Mouse (Mus musculus) olfactory bulb, adult 2 months (tissue): ENCODE results near the gene Strip1. TPM values are rescaled to one million over a fixed set of nuclear protein-coding genes. Genes with fewer than 3 reads are reported as not detected.

ENCODE experiments used
- H3K27ac ChIP-seq: fragments of 200-500 bp; 2 replicates; pipeline ENCODE4 v1.5.1; 2012; ENCODE audit warnings: low read depth, low read length; ENCODE audit not compliant: insufficient read depth
- H3K4me1 ChIP-seq: fragments of 200-500 bp; 2 replicates; pipeline ENCODE4 v1.6.1; 2012; ENCODE audit warnings: low read length; ENCODE audit not compliant: control insufficient read depth, insufficient read depth
- H3K4me3 ChIP-seq: fragments of 200-500 bp; 2 replicates; pipeline ENCODE4 v1.5.1; 2012; ENCODE audit warnings: mild to moderate bottlenecking, low read depth, low read length, moderate library complexity; ENCODE audit not compliant: insufficient read depth
- CTCF ChIP-seq: fragments of 200-500 bp; IDR thresholded peaks from 2 replicates; pipeline ENCODE4 v1.5.1; 2012; ENCODE audit warnings: low read depth, mild to moderate bottlenecking, low read length, moderate library complexity; ENCODE audit not compliant: insufficient read depth
- POLR2A ChIP-seq: fragments of 200-500 bp; IDR thresholded peaks from 2 replicates; pipeline ENCODE4 v1.6.1; 2012; ENCODE audit warnings: mild to moderate bottlenecking, low read depth, low read length, moderate library complexity; ENCODE audit not compliant: insufficient read depth
- WGBS: fragments of 180-500 bp; shearing (Covaris S2); methylation state at CpG from one replicate; pipeline ENCODE4 v1.1.7; 2018; 5-methylcytosine and 5-hydroxymethylcytosine counted together
- polyA plus RNA-seq: library from polyadenylated mRNA; stranded (reverse); fragments of >200 nt; gene quantifications from 2 replicates; pipeline ENCODE4 v1.2.4, GENCODE M21; 2012; ENCODE audit warnings: low replicate concordance; ENCODE audit not compliant: missing spikeins, insufficient read depth, insufficient read length

The Strip1 gene
- polyA plus RNA-seq, 1 experiment: not detected

DNA sequence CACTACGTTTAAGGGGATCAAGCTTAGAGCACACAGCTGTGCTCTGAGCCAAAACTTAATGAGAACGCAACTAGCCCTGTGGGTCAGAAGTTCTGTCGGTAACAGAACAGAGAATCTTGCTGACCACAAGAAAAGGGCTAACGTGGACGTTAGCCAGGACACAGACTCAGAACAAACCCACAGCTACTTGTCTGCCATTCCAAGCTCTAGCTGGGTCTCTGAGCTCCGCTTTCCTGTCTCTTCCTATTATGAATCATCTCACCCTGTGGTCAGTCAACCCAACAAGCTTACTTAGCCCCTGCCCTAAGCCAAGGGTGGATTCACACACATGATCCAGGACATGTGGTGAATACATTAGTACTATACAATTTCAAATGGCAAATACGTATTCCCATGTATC lies 63.7 kb downstream of the Strip1 start:
- no peak overlapping the region for H3K27ac ChIP-seq

DNA sequence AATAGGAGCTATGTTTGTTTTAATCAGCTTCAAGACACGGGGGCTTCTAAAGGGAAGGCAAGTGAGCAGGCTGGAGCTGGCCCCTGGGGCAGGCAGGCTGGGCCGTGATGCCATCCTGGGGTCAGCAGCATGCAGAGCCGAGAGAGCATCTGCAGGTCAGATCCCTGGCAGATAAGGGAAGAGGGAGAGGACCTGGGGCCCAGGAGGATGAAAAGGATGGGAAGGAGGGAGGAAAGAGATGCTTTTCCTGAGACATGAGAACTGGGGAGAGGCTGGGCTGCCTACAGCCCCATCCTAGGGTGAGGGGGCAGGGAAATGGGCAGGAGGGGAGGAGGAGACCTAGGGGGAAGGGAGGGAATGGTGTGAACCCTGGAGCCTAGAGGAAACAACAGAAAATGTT lies 66.2 kb downstream of the Strip1 start:
- no peak for TF ChIP-seq POLR2A
- WGBS: 84% methylated on average over 3 of the region's 3 CpGs
- no peaks in the 10 kb centered on the region; the same call in 1 of the 2 replicates for H3K4me1 ChIP-seq
- no peak overlapping the region for H3K4me3 ChIP-seq
- no peak overlapping the region for H3K27ac ChIP-seq

More for the DNA sequence above, 63.7 kb downstream of the Strip1 start:
- Histone ChIP-seq H3K4me3 (no peak overlapping the region), H3K4me1 (no peaks in the 10 kb centered on the region)
- TF ChIP-seq POLR2A: no peak
- TF ChIP-seq CTCF: no peak
- WGBS: 75% methylated on average over 7 of the region's 7 CpGs

DNA sequence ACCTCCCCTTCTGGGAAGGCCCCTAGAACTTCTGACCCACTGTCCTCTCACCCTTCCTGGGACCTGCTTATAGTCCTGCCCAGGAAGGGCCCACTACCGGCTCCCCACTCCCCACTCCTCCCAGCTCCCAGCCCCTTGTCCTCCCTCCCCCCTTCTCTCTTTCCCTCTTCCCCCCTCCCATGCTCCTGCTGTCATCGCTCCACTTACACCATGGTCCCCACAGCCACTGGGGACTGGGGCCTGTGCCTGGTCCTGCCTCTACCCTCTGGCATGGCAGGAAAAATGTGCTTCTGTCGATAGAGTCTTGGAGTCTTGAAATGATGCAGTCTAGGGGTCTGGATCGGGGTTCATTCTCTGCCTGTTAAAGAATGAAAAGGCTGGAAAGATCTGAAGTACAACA lies 67.6 kb downstream of the Strip1 start:
- TF ChIP-seq POLR2A (no peak), CTCF (no peak)
- Histone ChIP-seq H3K4me3 (no peak overlapping the region), H3K27ac (no peak overlapping the region), H3K4me1 (no peaks in the 10 kb centered on the region; the same call in 1 of the 2 replicates)
- 62% methylated on average over 4 of the region's 4 CpGs for WGBS

DNA sequence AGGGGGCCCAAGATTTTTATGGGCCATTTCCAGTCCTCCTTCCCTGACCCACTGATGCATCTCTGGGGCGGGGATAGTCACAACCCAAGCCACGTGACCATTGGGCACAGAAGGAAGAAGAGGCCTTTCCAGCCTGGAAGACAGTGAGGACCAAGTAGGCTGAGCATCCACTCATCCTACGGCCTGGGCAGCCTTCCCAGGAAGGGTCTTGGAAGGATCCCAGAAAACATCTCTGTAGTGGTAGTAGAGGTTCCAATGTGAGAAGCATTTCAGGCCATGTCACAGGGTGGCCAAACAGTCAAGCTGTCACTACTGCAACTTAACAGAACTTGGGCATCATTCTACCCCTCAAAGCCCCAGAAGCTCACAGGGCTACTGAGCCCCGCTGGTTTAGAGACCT lies 68.9 kb downstream of the Strip1 start:
- H3K4me1 ChIP-seq: no peaks in the 10 kb centered on the region; the same call in 1 of the 2 replicates
- TF ChIP-seq POLR2A: no peak
- no peak for TF ChIP-seq CTCF

More for the DNA sequence above, 68.9 kb downstream of the Strip1 start:
- WGBS: 76% methylated on average over 4 of the region's 4 CpGs
- H3K27ac ChIP-seq: no peak overlapping the region
- no peak overlapping the region for H3K4me3 ChIP-seq

Other genes with a start within 250 kb of the Strip1 start
- gene Kcnc4, start 172.1 kb downstream of the Strip1 start, polyA plus RNA-seq: not detected in 2 replicates
- 351 TPM in 1 of 2 replicates, not detected in the other for gene Slc6a17, start 113.7 kb downstream of the Strip1 start, polyA plus RNA-seq
- gene Ubl4b, start 76.6 kb downstream of the Strip1 start, polyA plus RNA-seq: not detected in 2 replicates
- gene Alx3, start 36.7 kb downstream of the Strip1 start, polyA plus RNA-seq: not detected in 2 replicates
- gene Gm10961, start 372 bp downstream of the Strip1 start, polyA plus RNA-seq: not detected in 2 replicates
- gene Ahcyl1, start 64.9 kb upstream of the Strip1 start, polyA plus RNA-seq: 109 and 279 TPM in 2 replicates
- gene Csf1, start 128.8 kb upstream of the Strip1 start, polyA plus RNA-seq: not detected in 2 replicates
- not detected in 2 replicates for gene Eps8l3, start 245.5 kb upstream of the Strip1 start, polyA plus RNA-seq